ENCODE assay signal across 16 mouse cellular contexts in genomic region chr8:126733779-126734178, GRCm38 (mm10).
DNase-seq lines count a peak whose midpoint lies in the region; ATAC-seq lines count a peak whose summit lies in the region.
"Had no signal": no experiment of that assay in that cellular context is flagged by ENCODE, and none has a peak within 500 bp of the region (broad histone marks: within the 10 kb centered on the region; RNA-seq: fewer than 3 reads in every experiment).

No protein-coding gene starts in this region.

- no peak overlapping the region for H3K4me3 ChIP-seq in hindbrain, embryonic 13.5 days
- no peak overlapping the region for H3K4me3 ChIP-seq in hindbrain, embryonic 12.5 days
- no peak overlapping the region for H3K4me3 ChIP-seq in limb, embryonic 12.5 days (replicated peaks)
- no peak overlapping the region for H3K4me3 ChIP-seq in limb, embryonic 10.5 days
- H3K4me3 ChIP-seq in embryonic facial prominence, embryonic 15.5 days (replicated peaks) = no peak overlapping the region
- H3K4me3 ChIP-seq in limb, embryonic 15.5 days = no peak overlapping the region
- H3K4me3 ChIP-seq: erythroblast, embryonic 14.5 days; myocyte had no signal

- ATAC-seq in hindbrain, embryonic 13.5 days (ENCODE audit: low FRiP score) = no peak
- no peak for ATAC-seq in hindbrain, embryonic 12.5 days (ENCODE audit: low FRiP score)
- no peak for ATAC-seq in limb, embryonic 12.5 days (ENCODE audit: insufficient number of reproducible peaks, insufficient read depth, low FRiP score, low TSS enrichment, low read depth)
- ATAC-seq in embryonic facial prominence, embryonic 15.5 days (ENCODE audit: insufficient number of reproducible peaks, low FRiP score, low TSS enrichment, low read depth) = no peak
- ATAC-seq in limb, embryonic 15.5 days (ENCODE audit: insufficient number of reproducible peaks, low FRiP score, low TSS enrichment, low read depth) = no peak

- H3K27me3 ChIP-seq in hindbrain, embryonic 13.5 days = 0 out of 2 replicates have a peak, but pooled peaks cover 2% of the 10 kb centered on the region
- no peaks in the 10 kb centered on the region for H3K27me3 ChIP-seq in hindbrain, embryonic 12.5 days
- H3K27me3 ChIP-seq in limb, embryonic 12.5 days = no peaks in the 10 kb centered on the region
- no peaks in the 10 kb centered on the region for H3K27me3 ChIP-seq in limb, embryonic 10.5 days (ENCODE audit: low read depth, poor library complexity, severe bottlenecking)
- H3K27me3 ChIP-seq in embryonic facial prominence, embryonic 15.5 days = no peaks in the 10 kb centered on the region
- H3K27me3 ChIP-seq in limb, embryonic 15.5 days = no peaks in the 10 kb centered on the region

- peak overlapping the region; percentile 36; the same call in 1 of the 2 replicates for H3K27ac ChIP-seq in hindbrain, embryonic 13.5 days
- H3K27ac ChIP-seq in hindbrain, embryonic 12.5 days = no peak overlapping the region; the same call in 1 of the 2 replicates
- peak overlapping the region; percentile 47; the same call in 1 of the 2 replicates for H3K27ac ChIP-seq in limb, embryonic 12.5 days
- no peak overlapping the region for H3K27ac ChIP-seq in limb, embryonic 10.5 days
- peak overlapping the region; percentile 76 for H3K27ac ChIP-seq in embryonic facial prominence, embryonic 15.5 days (replicated peaks)
- peak overlapping the region; percentile 94 for H3K27ac ChIP-seq in limb, embryonic 15.5 days

- WGBS in hindbrain, embryonic 13.5 days = 87% methylated on average over 6 of the region's 6 CpGs
- 77% methylated on average over 6 of the region's 6 CpGs for WGBS in hindbrain, embryonic 12.5 days
- 75% methylated on average over 6 of the region's 6 CpGs for WGBS in limb, embryonic 12.5 days
- 89% methylated on average over 6 of the region's 6 CpGs for WGBS in limb, embryonic 10.5 days
- WGBS in embryonic facial prominence, embryonic 15.5 days = 42% methylated on average over 6 of the region's 6 CpGs
- WGBS in limb, embryonic 15.5 days = 44% methylated on average over 6 of the region's 6 CpGs

- intact Hi-C loops in left cerebral cortex, postnatal 36 days (cut with DNase I) = no loop called here

- no peak overlapping the region for H3K4me2 ChIP-seq in hindbrain, embryonic 13.5 days
- no peak overlapping the region for H3K4me2 ChIP-seq in hindbrain, embryonic 12.5 days (replicated peaks)
- H3K4me2 ChIP-seq in limb, embryonic 12.5 days = no peak overlapping the region
- no peak overlapping the region for H3K4me2 ChIP-seq in embryonic facial prominence, embryonic 15.5 days (replicated peaks)
- H3K4me2 ChIP-seq in limb, embryonic 15.5 days = no peak overlapping the region

- H3K36me3 ChIP-seq in hindbrain, embryonic 13.5 days = no peaks in the 10 kb centered on the region
- H3K36me3 ChIP-seq in hindbrain, embryonic 12.5 days = no peaks in the 10 kb centered on the region
- H3K36me3 ChIP-seq in limb, embryonic 12.5 days = no peaks in the 10 kb centered on the region
- H3K36me3 ChIP-seq in limb, embryonic 10.5 days = no peaks in the 10 kb centered on the region
- no peaks in the 10 kb centered on the region for H3K36me3 ChIP-seq in embryonic facial prominence, embryonic 15.5 days
- no peaks in the 10 kb centered on the region for H3K36me3 ChIP-seq in limb, embryonic 15.5 days
- H3K36me3 ChIP-seq: G1E had no signal

- no peaks in the 10 kb centered on the region for H3K9me3 ChIP-seq in hindbrain, embryonic 13.5 days
- no peaks in the 10 kb centered on the region for H3K9me3 ChIP-seq in hindbrain, embryonic 12.5 days (replicated peaks)
- H3K9me3 ChIP-seq in limb, embryonic 12.5 days = no peaks in the 10 kb centered on the region
- no peaks in the 10 kb centered on the region for H3K9me3 ChIP-seq in limb, embryonic 10.5 days (replicated peaks)
- no peaks in the 10 kb centered on the region for H3K9me3 ChIP-seq in embryonic facial prominence, embryonic 15.5 days (replicated peaks)
- no peaks in the 10 kb centered on the region for H3K9me3 ChIP-seq in limb, embryonic 15.5 days
- H3K9me3 ChIP-seq: G1E had no signal

- peaks cover 44% of the 10 kb centered on the region for H3K4me1 ChIP-seq in hindbrain, embryonic 13.5 days (replicated peaks)
- H3K4me1 ChIP-seq in hindbrain, embryonic 12.5 days = peaks cover 48% of the 10 kb centered on the region
- H3K4me1 ChIP-seq in limb, embryonic 12.5 days (replicated peaks) = peaks cover 57% of the 10 kb centered on the region
- peaks cover 48% of the 10 kb centered on the region for H3K4me1 ChIP-seq in limb, embryonic 10.5 days
- H3K4me1 ChIP-seq in embryonic facial prominence, embryonic 15.5 days = peaks cover 51% of the 10 kb centered on the region
- H3K4me1 ChIP-seq in limb, embryonic 15.5 days = peaks cover 74% of the 10 kb centered on the region

- no peak for DNase-seq in limb, embryonic 10.5 days (ENCODE audit: low spot score)
- no peak for DNase-seq in left cerebral cortex, postnatal 36 days (ENCODE audit: low spot score in 2 of 2)
- DNase-seq in left cerebral cortex, adult 18-20 months (ENCODE audit: low spot score in 2 of 2) = no peak
- DNase-seq: adrenal gland, adult 8-10 months; gastrocnemius, postnatal 36 days; kidney, postnatal 25 days; lung, adult 18-20 months; thymus, postnatal 14 days had no signal

- no peak overlapping the region for H3K9ac ChIP-seq in hindbrain, embryonic 13.5 days
- H3K9ac ChIP-seq in hindbrain, embryonic 12.5 days = no peak overlapping the region
- no peak overlapping the region for H3K9ac ChIP-seq in limb, embryonic 12.5 days (replicated peaks)
- no peak overlapping the region for H3K9ac ChIP-seq in embryonic facial prominence, embryonic 15.5 days
- no peak overlapping the region for H3K9ac ChIP-seq in limb, embryonic 15.5 days

Comparison
In these comparisons a context has a peak if more than half of its experiments do, and no peak if none do; other contexts are left out.
1. H3K27ac ChIP-seq: peak in hindbrain, embryonic 13.5 days (single experiment), limb, embryonic 12.5 days (single experiment), embryonic facial prominence, embryonic 15.5 days (single experiment) and limb, embryonic 15.5 days (single experiment); none in hindbrain, embryonic 12.5 days (single experiment) and limb, embryonic 10.5 days (single experiment).